Mouse (Mus musculus) forebrain, embryonic 14.5 days (tissue): ENCODE measurements around the gene Eif4e3. TPM values are rescaled to one million over a fixed set of nuclear protein-coding genes. Genes with fewer than 3 reads are reported as not detected.
A peak's percentile ranks its signal among the peaks of the same experiment; 100 is the strongest.

Experiments used
- ATAC-seq: fragments of 200-750 bp; cut with Nextera tagmentation; 2 replicates; pipeline ENCODE4 v1.8.0; 2017; ENCODE audit warnings: mild to moderate bottlenecking, moderate library complexity
- DNase-seq: peaks from one replicate; pipeline ENCODE4 v3.0.0-alpha.2; 2015; ENCODE audit warnings: low spot score
- H3K27ac ChIP-seq: fragments of 300-500 bp; sonication (generic); 2 replicates; pipeline ENCODE4 v1.5.1; 2014; ENCODE audit warnings: low read depth, mild to moderate bottlenecking, control low read depth, low read length, moderate library complexity
- H3K27me3 ChIP-seq: fragments of 300-500 bp; sonication (generic); replicated peaks from 2 replicates; pipeline ENCODE4 v1.6.1; 2014; ENCODE audit warnings: low read length, control low read depth, mixed read lengths; ENCODE audit not compliant: control insufficient read depth, insufficient read depth
- H3K36me3 ChIP-seq: fragments of 300-500 bp; sonication (generic); 2 replicates; pipeline ENCODE4 v1.6.1; 2014; ENCODE audit warnings: low read length, control low read depth; ENCODE audit not compliant: control insufficient read depth, insufficient read depth
- H3K4me1 ChIP-seq: fragments of 300-500 bp; sonication (generic); 2 replicates; pipeline ENCODE4 v1.6.1; 2014; ENCODE audit warnings: antibody characterized with exemption, low read length, control low read depth; ENCODE audit not compliant: control insufficient read depth, insufficient read depth
- H3K4me2 ChIP-seq: fragments of 300-500 bp; sonication (generic); 2 replicates; pipeline ENCODE4 v1.6.1; 2014; ENCODE audit warnings: mild to moderate bottlenecking, control low read depth, low read length
- H3K4me3 ChIP-seq: fragments of 300-500 bp; sonication (generic); 2 replicates; pipeline ENCODE4 v1.5.1; 2014; ENCODE audit warnings: low read depth, low read length, control low read depth
- H3K9ac ChIP-seq: fragments of 300-500 bp; sonication (generic); 2 replicates; pipeline ENCODE4 v1.6.1; 2014; ENCODE audit warnings: mild to moderate bottlenecking, low read length, control low read depth, moderate library complexity
- H3K9me3 ChIP-seq: fragments of 300-500 bp; sonication (generic); replicated peaks from 2 replicates; pipeline ENCODE4 v1.6.1; 2016; ENCODE audit warnings: low read length, control low read depth, mixed read lengths; ENCODE audit not compliant: control insufficient read depth
- WGBS: fragments of 180-500 bp; shearing (Covaris S2); extraction: QIAGEN DNeasy Blood & Tissue Kit; methylation state at CpG from one replicate; pipeline ENCODE4 v1.1.7; 2014; 5-methylcytosine and 5-hydroxymethylcytosine counted together
- polyA plus RNA-seq: library from polyadenylated mRNA; unstranded; fragments of >200 nt; fragmentation: Nextera tagmentation; extraction: Ambion mirVana; gene quantifications from 2 replicates; pipeline ENCODE4 v1.2.1, GENCODE M21; 2014

Eif4e3 gene
- polyA plus RNA-seq, 1 experiment from 2014 or later: 9.5 TPM

GRCm38 (mm10) chr6:99691666-99692205 lies 25.2 kb upstream of the Eif4e3 start:
- peaks cover 21% of the 10 kb centered on the region; the same call in 1 of the 2 replicates for H3K27me3 ChIP-seq

GRCm38 (mm10) chr6:99688513-99688912 lies 21.9 kb upstream of the Eif4e3 start:
- Histone ChIP-seq H3K27ac (no peak overlapping the region), H3K4me2 (no peak overlapping the region), H3K4me3 (no peak overlapping the region), H3K9me3 (peaks cover 4% of the 10 kb centered on the region; the same call in 1 of the 2 replicates), H3K36me3 (no peaks in the 10 kb centered on the region), H3K27me3 (peaks cover 9% of the 10 kb centered on the region; the same call in 1 of the 2 replicates), H3K4me1 (peaks cover 6% of the 10 kb centered on the region), H3K9ac (no peak overlapping the region)
- 84% methylated on average over 6 of the region's 6 CpGs for WGBS
- no peak for ATAC-seq
- no peak for DNase-seq

More at GRCm38 (mm10) chr6:99691666-99692205, 25.2 kb upstream of the Eif4e3 start:
- Histone ChIP-seq H3K4me1 (peaks cover 14% of the 10 kb centered on the region), H3K9ac (peak overlapping the region; percentile 89), H3K4me3 (peak overlapping the region; percentile 74), H3K4me2 (peak overlapping the region; percentile 85), H3K36me3 (no peaks in the 10 kb centered on the region), H3K27ac (peak overlapping the region; percentile 90), H3K9me3 (no peaks in the 10 kb centered on the region)
- 5% methylated on average over 24 of the region's 25 CpGs for WGBS
- no peak for DNase-seq
- ATAC-seq: peak; percentile 19

GRCm38 (mm10) chr6:99684899-99685298 lies 18.3 kb upstream of the Eif4e3 start:
- no peak overlapping the region for H3K4me2 ChIP-seq
- no peak overlapping the region for H3K27ac ChIP-seq
- no peaks in the 10 kb centered on the region for H3K27me3 ChIP-seq
- WGBS: 54% methylated on average over 5 of the region's 5 CpGs
- no peak overlapping the region for H3K4me3 ChIP-seq
- no peak overlapping the region for H3K9ac ChIP-seq
- peaks cover 4% of the 10 kb centered on the region; the same call in 1 of the 2 replicates for H3K9me3 ChIP-seq
- H3K4me1 ChIP-seq: no peaks in the 10 kb centered on the region
- no peak for DNase-seq
- H3K36me3 ChIP-seq: no peaks in the 10 kb centered on the region
- ATAC-seq: no peak

GRCm38 (mm10) chr6:99683974-99684373 lies 17.4 kb upstream of the Eif4e3 start:
- Histone ChIP-seq H3K27me3 (no peaks in the 10 kb centered on the region), H3K27ac (no peak overlapping the region), H3K4me2 (no peak overlapping the region), H3K9ac (no peak overlapping the region), H3K9me3 (peaks cover 4% of the 10 kb centered on the region; the same call in 1 of the 2 replicates), H3K4me3 (no peak overlapping the region), H3K36me3 (no peaks in the 10 kb centered on the region), H3K4me1 (no peaks in the 10 kb centered on the region)
- no peak for ATAC-seq
- 87% methylated on average over 5 of the region's 5 CpGs for WGBS
- no peak for DNase-seq

- 47% methylated on average over 11 of the region's 11 CpGs for WGBS
- no peak overlapping the region for H3K4me3 ChIP-seq
- H3K27me3 ChIP-seq: no peaks in the 10 kb centered on the region
- DNase-seq (peak; percentile 58), ATAC-seq (peak; percentile 75)
- peaks cover 8% of the 10 kb centered on the region; the same call in 1 of the 2 replicates for H3K4me1 ChIP-seq
- no peak overlapping the region for H3K4me2 ChIP-seq
- no peaks in the 10 kb centered on the region for H3K9me3 ChIP-seq
- no peak overlapping the region for H3K9ac ChIP-seq
- peak overlapping the region; percentile 21; the same call in 1 of the 2 replicates for H3K27ac ChIP-seq
- no peaks in the 10 kb centered on the region for H3K36me3 ChIP-seq
Measured at GRCm38 (mm10) chr6:99678108-99678507, 11.5 kb upstream of the Eif4e3 start.

GRCm38 (mm10) chr6:99677325-99677724 lies 10.8 kb upstream of the Eif4e3 start:
- no peaks in the 10 kb centered on the region for H3K9me3 ChIP-seq
- H3K27me3 ChIP-seq: no peaks in the 10 kb centered on the region
- no peak overlapping the region for H3K4me2 ChIP-seq
- DNase-seq (no peak), ATAC-seq (no peak)
- H3K27ac ChIP-seq: no peak overlapping the region
- H3K4me1 ChIP-seq: peaks cover 8% of the 10 kb centered on the region; the same call in 1 of the 2 replicates
- H3K4me3 ChIP-seq: no peak overlapping the region
- WGBS: 93% methylated on average over 8 of the region's 8 CpGs
- H3K9ac ChIP-seq: no peak overlapping the region
- no peaks in the 10 kb centered on the region for H3K36me3 ChIP-seq

- H3K27ac ChIP-seq: no peak overlapping the region
- H3K9ac ChIP-seq: no peak overlapping the region
- DNase-seq (peak; percentile 64), ATAC-seq (no peak)
- no peak overlapping the region for H3K4me2 ChIP-seq
- no peak overlapping the region for H3K4me3 ChIP-seq
- H3K27me3 ChIP-seq: no peaks in the 10 kb centered on the region
- no peaks in the 10 kb centered on the region for H3K9me3 ChIP-seq
- no peaks in the 10 kb centered on the region for H3K36me3 ChIP-seq
- peaks cover 25% of the 10 kb centered on the region for H3K4me1 ChIP-seq
- WGBS: 42% methylated on average over 4 of the region's 4 CpGs
Measured at GRCm38 (mm10) chr6:99674482-99674881, 7.9 kb upstream of the Eif4e3 start.

- Histone ChIP-seq H3K4me1 (peaks cover 38% of the 10 kb centered on the region), H3K9me3 (no peaks in the 10 kb centered on the region), H3K4me2 (no peak overlapping the region), H3K4me3 (no peak overlapping the region), H3K27ac (no peak overlapping the region), H3K9ac (no peak overlapping the region), H3K27me3 (no peaks in the 10 kb centered on the region), H3K36me3 (no peaks in the 10 kb centered on the region)
- whole genome bisulfite sequencing: 52% methylated on average over 3 of the region's 3 CpGs
- ATAC-seq (no peak), DNase-seq (no peak)
Measured at GRCm38 (mm10) chr6:99671768-99672167, 5.2 kb upstream of the Eif4e3 start.

GRCm38 (mm10) chr6:99670481-99671119 lies 4.0 kb upstream of the Eif4e3 start:
- no peak overlapping the region for H3K9ac ChIP-seq
- H3K27me3 ChIP-seq: no peaks in the 10 kb centered on the region
- H3K9me3 ChIP-seq: no peaks in the 10 kb centered on the region
- H3K27ac ChIP-seq: peak overlapping the region; percentile 84
- WGBS: 33% methylated on average over 7 of the region's 7 CpGs
- peaks cover 39% of the 10 kb centered on the region for H3K4me1 ChIP-seq
- ATAC-seq: peak; percentile 35; the same call in 1 of the 2 replicates
- DNase-seq: peak; percentile 86
- H3K4me2 ChIP-seq: no peak overlapping the region
- no peaks in the 10 kb centered on the region for H3K36me3 ChIP-seq
- no peak overlapping the region for H3K4me3 ChIP-seq
